11 mouse cellular contexts compared by ENCODE assay signal in the genomic region with DNA sequence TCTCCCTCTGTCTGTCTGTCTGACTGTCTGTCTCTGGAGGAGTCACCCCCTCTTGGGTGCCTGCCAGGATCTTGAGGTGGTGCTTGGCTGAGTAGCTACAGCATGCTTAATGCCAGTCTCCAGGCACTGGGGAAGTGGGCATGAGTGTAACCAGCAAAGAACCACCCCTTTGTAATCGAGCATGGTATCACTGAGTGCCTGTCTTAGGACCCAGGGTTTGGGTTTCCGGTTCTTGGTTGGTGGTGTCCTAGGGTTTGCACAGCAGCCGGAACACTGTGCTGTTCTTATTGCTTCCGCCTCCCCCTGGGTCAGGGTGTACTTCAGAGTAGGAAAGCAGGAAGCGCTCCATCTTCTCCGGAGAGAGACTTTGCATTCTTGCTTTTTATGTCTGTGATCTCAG.
A peak's percentile ranks its signal among the peaks of the same experiment; 100 is the strongest.
DNase-seq lines count a peak whose midpoint lies in the region; ATAC-seq and TF ChIP-seq lines count a peak whose summit lies in the region.
"Had no signal": no experiment of that assay in that cellular context is flagged by ENCODE, and none has a peak within 500 bp of the region (broad histone marks: within the 10 kb centered on the region; RNA-seq: fewer than 3 reads in every experiment).

No protein-coding gene starts in this region.

- 0 out of 2 replicates have a peak overlapping the region, but pooled peaks have one; percentile 21 for H3K4me2 ChIP-seq in intestine, postnatal 0 days (replicated peaks; ENCODE audit: low read depth)
- H3K4me2 ChIP-seq: midbrain, embryonic 12.5 days had no signal

- 0 out of 2 replicates have a peak overlapping the region, but pooled peaks have one; percentile 10 for H3K27ac ChIP-seq in layer of hippocampus, adult 2 months
- no peak overlapping the region for H3K27ac ChIP-seq in intestine, postnatal 0 days (ENCODE audit: low read depth, low read length)
- H3K27ac ChIP-seq: midbrain, embryonic 12.5 days had no signal

- H3K4me3 ChIP-seq in layer of hippocampus, adult 2 months: peak overlapping the region; percentile 23; the same call in 1 of the 2 replicates
- no peak overlapping the region for H3K4me3 ChIP-seq in intestine, postnatal 0 days (ENCODE audit: low read depth, low read length)
- H3K4me3 ChIP-seq: midbrain, embryonic 12.5 days had no signal

- peak; percentile 18 for DNase-seq in adrenal gland, postnatal 14 days
- DNase-seq in adrenal gland, adult 8-10 months: no peak
- DNase-seq in layer of hippocampus, adult 2 months (ENCODE audit: low spot score in 2 of 2): no peak
- no peak for DNase-seq in layer of hippocampus, postnatal 10 days (ENCODE audit: low spot score in 2 of 2)
- DNase-seq in lung, postnatal 36 days: peak; percentile 14
- no peak for DNase-seq in frontal cortex, postnatal 36 days (ENCODE audit: low spot score in 2 of 2)
- no peak for DNase-seq in left cerebral cortex, postnatal 25 days (ENCODE audit: low spot score in 2 of 2)
- DNase-seq: gastrocnemius, postnatal 25 days; thymus, postnatal 36 days had no signal

- intact Hi-C loops in left cerebral cortex, postnatal 25 days (cut with DNase I): loop anchor here (2.0 kb wide), 1 partner anchor 125 kb away; a partner anchor contains a TSS

- H3K9me3 ChIP-seq in intestine, postnatal 0 days (ENCODE audit: control insufficient read depth): no peaks in the 10 kb centered on the region
- H3K9me3 ChIP-seq: midbrain, embryonic 12.5 days had no signal

- no peak for ATAC-seq in intestine, postnatal 0 days

- no peaks in the 10 kb centered on the region for H3K4me1 ChIP-seq in intestine, postnatal 0 days (replicated peaks; ENCODE audit: control insufficient read depth, insufficient read depth, low read length)
- H3K4me1 ChIP-seq: midbrain, embryonic 12.5 days had no signal

- H3K27me3 ChIP-seq in intestine, postnatal 0 days (replicated peaks; ENCODE audit: control insufficient read depth, insufficient read depth, low read length): no peaks in the 10 kb centered on the region

- H3K36me3 ChIP-seq in intestine, postnatal 0 days (ENCODE audit: control insufficient read depth, insufficient read depth): no peaks in the 10 kb centered on the region
- H3K36me3 ChIP-seq: midbrain, embryonic 12.5 days had no signal

- no peak overlapping the region for H3K9ac ChIP-seq in intestine, postnatal 0 days (ENCODE audit: low read depth, low read length)
- H3K9ac ChIP-seq: midbrain, embryonic 12.5 days had no signal

- TF ChIP-seq CTCF in layer of hippocampus, adult 2 months (conservative IDR thresholded peaks at IDR 0.05): no peak
- no peak for TF ChIP-seq CTCF in intestine, postnatal 0 days (IDR thresholded peaks at IDR 0.05; ENCODE audit: low read depth)

- 49% methylated on average over 6 of the region's 6 CpGs for WGBS in intestine, postnatal 0 days

Comparison
In these comparisons a context has a peak if more than half of its experiments do, and no peak if none do; other contexts are left out.
1. DNase-seq: peak in adrenal gland, postnatal 14 days (single experiment) and lung, postnatal 36 days (single experiment); none in adrenal gland, adult 8-10 months (single experiment), layer of hippocampus, adult 2 months (0 of 2), layer of hippocampus, postnatal 10 days (0 of 2), frontal cortex, postnatal 36 days (0 of 2) and left cerebral cortex, postnatal 25 days (0 of 2).